Mouse (Mus musculus) heart, postnatal 0 days (tissue): Measurements from ENCODE around the gene Stfa1. TPM values are rescaled to one million over a fixed set of nuclear protein-coding genes. Genes with fewer than 3 reads are reported as not detected.
"Not testable (repeated sequence)": the region's sequence is repeated elsewhere in the genome, so short reads cannot be mapped to it uniquely, and the experiment has no call there.

Experiments used
- ATAC-seq: fragments of 200-750 bp; cut with Nextera tagmentation; 2 replicates; pipeline ENCODE4 v1.8.0; 2017; ENCODE audit warnings: low read depth, moderate number of reproducible peaks, moderate library complexity; ENCODE audit not compliant: insufficient read depth
- DNase-seq: peaks from one replicate; pipeline ENCODE4 v3.0.0-alpha.2; 2016; ENCODE audit warnings: low spot score
- H3K27ac ChIP-seq: fragments of 300-500 bp; sonication (generic); 2 replicates; pipeline ENCODE4 v1.5.1; 2014; ENCODE audit warnings: low read depth, mild to moderate bottlenecking
- H3K27me3 ChIP-seq: fragments of 300-500 bp; sonication (generic); 2 replicates; pipeline ENCODE4 v1.6.1; 2014; ENCODE audit warnings: low read length, mixed read lengths; ENCODE audit not compliant: control insufficient read depth, insufficient read depth
- H3K36me3 ChIP-seq: fragments of 300-500 bp; sonication (generic); replicated peaks from 2 replicates; pipeline ENCODE4 v1.6.1; 2014; ENCODE audit warnings: low read length, mixed read lengths; ENCODE audit not compliant: control insufficient read depth, insufficient read depth
- H3K4me1 ChIP-seq: fragments of 300-500 bp; sonication (generic); 2 replicates; pipeline ENCODE4 v1.6.1; 2014; ENCODE audit warnings: antibody characterized with exemption; ENCODE audit not compliant: control insufficient read depth, insufficient read depth
- H3K4me2 ChIP-seq: fragments of 300-500 bp; sonication (generic); 2 replicates; pipeline ENCODE4 v1.6.1; 2014; ENCODE audit warnings: low read depth, mild to moderate bottlenecking, low read length, moderate library complexity
- H3K4me3 ChIP-seq: fragments of 300-500 bp; sonication (generic); 2 replicates; pipeline ENCODE4 v1.5.1; 2014; ENCODE audit warnings: low read depth, low read length
- H3K9ac ChIP-seq: fragments of 300-500 bp; sonication (generic); replicated peaks from 2 replicates; pipeline ENCODE4 v1.6.1; 2014; ENCODE audit warnings: low read depth, low read length, mixed read lengths
- H3K9me3 ChIP-seq: fragments of 300-500 bp; sonication (generic); replicated peaks from 2 replicates; pipeline ENCODE4 v1.6.1; 2016; ENCODE audit warnings: low read length; ENCODE audit not compliant: control insufficient read depth
- CTCF ChIP-seq: IDR thresholded peaks from 2 replicates; pipeline ENCODE4 v1.5.1; 2016; ENCODE audit warnings: antibody characterized with exemption, control low read depth, low read depth
- EP300 ChIP-seq: IDR thresholded peaks from 2 replicates; pipeline ENCODE4 v1.6.1; 2016; ENCODE audit warnings: antibody characterized with exemption, low read depth
- WGBS: fragments of 180-500 bp; shearing (Covaris S2); extraction: QIAGEN DNeasy Blood & Tissue Kit; methylation state at CpG from one replicate; pipeline ENCODE4 v1.1.7; 2014; 5-methylcytosine and 5-hydroxymethylcytosine counted together
- polyA plus RNA-seq: library from polyadenylated mRNA; unstranded; fragments of >200 nt; fragmentation: Nextera tagmentation; extraction: Ambion mirVana; gene quantifications from 2 replicates; pipeline ENCODE4 v1.2.1, GENCODE M21; 2015
- total RNA-seq: library from RNA; depleted of rRNA; stranded (reverse); fragments of >200 nt; gene quantifications from 2 replicates; pipeline ENCODE4 v1.2.3, GENCODE M21; 2014; ENCODE audit warnings: low replicate concordance; rRNA removed

The Stfa1 gene
- total RNA-seq (2.0 and 13.4 TPM in 2 replicates), polyA plus RNA-seq (5.8 and 7.1 TPM in 2 replicates)

- not testable (repeated sequence) for ATAC-seq, H3K4me2 ChIP-seq, H3K9ac ChIP-seq, H3K4me3 ChIP-seq, H3K4me1 ChIP-seq, H3K9me3 ChIP-seq, H3K27me3 ChIP-seq, H3K27ac ChIP-seq, H3K36me3 ChIP-seq, DNase-seq
- WGBS, result 68% methylated on average over 4 of the region's 4 CpGs
Observed at GRCm38 (mm10) chr16:36276796-36277195, at the start of gene Stfa1. Gene Stfa1 (plus strand): TSS chr16:36276951.

GRCm38 (mm10) chr16:36260585-36260984 is 16.2 kb upstream of the Stfa1 start:
- H3K4me3 ChIP-seq, H3K27me3 ChIP-seq, DNase-seq, H3K9me3 ChIP-seq, H3K4me2 ChIP-seq, H3K4me1 ChIP-seq, ATAC-seq, H3K9ac ChIP-seq, H3K36me3 ChIP-seq, H3K27ac ChIP-seq: not testable (repeated sequence)

GRCm38 (mm10) chr16:36289140-36289539 is 12.4 kb downstream of the Stfa1 start:
- 74% methylated on average over 4 of the region's 4 CpGs for WGBS
- DNase-seq, result no peak
- ATAC-seq, result no peak
- no peaks in the 10 kb centered on the region for H3K9me3 ChIP-seq
- H3K4me3 ChIP-seq, result no peak overlapping the region
- no peak overlapping the region for H3K9ac ChIP-seq
- H3K27ac ChIP-seq, result no peak overlapping the region
- no peaks in the 10 kb centered on the region for H3K36me3 ChIP-seq
- H3K27me3 ChIP-seq, result no peaks in the 10 kb centered on the region
- no peak overlapping the region for H3K4me2 ChIP-seq
- no peak for TF ChIP-seq CTCF
- TF ChIP-seq EP300, result no peak
- no peaks in the 10 kb centered on the region for H3K4me1 ChIP-seq

GRCm38 (mm10) chr16:36307631-36308030 is 30.9 kb downstream of the Stfa1 start:
- Histone ChIP-seq H3K27me3 (no peaks in the 10 kb centered on the region), H3K27ac (no peak overlapping the region), H3K9ac (no peak overlapping the region), H3K4me3 (no peak overlapping the region), H3K36me3 (no peaks in the 10 kb centered on the region), H3K4me1 (no peaks in the 10 kb centered on the region), H3K9me3 (no peaks in the 10 kb centered on the region), H3K4me2 (no peak overlapping the region)
- ATAC-seq (no peak), DNase-seq (no peak)
- WGBS, result 64% methylated on average over 4 of the region's 4 CpGs
- no peak for TF ChIP-seq EP300

- H3K27ac ChIP-seq, ATAC-seq, H3K36me3 ChIP-seq, H3K9me3 ChIP-seq, H3K4me3 ChIP-seq, H3K9ac ChIP-seq, DNase-seq, H3K4me1 ChIP-seq, H3K4me2 ChIP-seq, H3K27me3 ChIP-seq: not testable (repeated sequence)
- WGBS, result 76% methylated on average over 6 of the region's 6 CpGs
Observed at GRCm38 (mm10) chr16:36316111-36316510, 39.4 kb downstream of the Stfa1 start.

- TF ChIP-seq EP300 (no peak), CTCF (no peak)
Observed at GRCm38 (mm10) chr16:36319286-36319685, 42.5 kb downstream of the Stfa1 start.

More at GRCm38 (mm10) chr16:36319286-36319685, 42.5 kb downstream of the Stfa1 start:
- Histone ChIP-seq H3K4me3 (no peak overlapping the region), H3K4me1 (no peaks in the 10 kb centered on the region), H3K27me3 (no peaks in the 10 kb centered on the region), H3K27ac (no peak overlapping the region), H3K36me3 (no peaks in the 10 kb centered on the region), H3K9me3 (no peaks in the 10 kb centered on the region), H3K9ac (no peak overlapping the region), H3K4me2 (no peak overlapping the region)
- ATAC-seq, result no peak
- DNase-seq, result no peak
